In genomic region chr8:117380796-117381195, GRCm38 (mm10) we compare ENCODE assay signal across 8 mouse cellular contexts.
DNase-seq lines count a peak whose midpoint lies in the region; ATAC-seq lines count a peak whose summit lies in the region.

No protein-coding gene starts in this region.

- H3K27me3 ChIP-seq in neural tube, embryonic 15.5 days (replicated peaks): no peaks in the 10 kb centered on the region

- peak; percentile 32; the same call in 1 of the 2 replicates for ATAC-seq in neural tube, embryonic 15.5 days (ENCODE audit: low FRiP score)

- H3K9me3 ChIP-seq in neural tube, embryonic 15.5 days (replicated peaks): no peaks in the 10 kb centered on the region

- no peak overlapping the region for H3K9ac ChIP-seq in neural tube, embryonic 15.5 days (replicated peaks)

- peak; percentile 57 for DNase-seq in ovary, postnatal 36 days (ENCODE audit: low spot score)
- no peak for DNase-seq in ovary, postnatal 14 days (ENCODE audit: low spot score)
- DNase-seq in cerebellum, postnatal 25 days: peak; percentile 70
- peak; percentile 79 to 80 for DNase-seq in heart, postnatal 10 days
- peak; percentile 54 to 66 for DNase-seq in layer of hippocampus, adult 8-10 months (ENCODE audit: low spot score in 2 of 2)
- DNase-seq in spleen, adult 18-20 months: no peak
- DNase-seq in MN1 (ENCODE audit: low spot score): no peak

- intact Hi-C loops in heart, postnatal 10 days (cut with DNase I): no loop called here

- H3K36me3 ChIP-seq in neural tube, embryonic 15.5 days: peaks cover 6% of the 10 kb centered on the region; the same call in 1 of the 2 replicates

- H3K27ac ChIP-seq in neural tube, embryonic 15.5 days (replicated peaks): peak overlapping the region; percentile 30

- WGBS in neural tube, embryonic 15.5 days: 67% methylated on average over 8 of the region's 8 CpGs

- H3K4me3 ChIP-seq in neural tube, embryonic 15.5 days (replicated peaks): no peak overlapping the region

- no peak overlapping the region for H3K4me2 ChIP-seq in neural tube, embryonic 15.5 days

- H3K4me1 ChIP-seq in neural tube, embryonic 15.5 days: peaks cover 42% of the 10 kb centered on the region

Comparison
In these comparisons a context has a peak if more than half of its experiments do, and no peak if none do; other contexts are left out.
1. DNase-seq: peak in ovary, postnatal 36 days (single experiment), cerebellum, postnatal 25 days (2 of 2), heart, postnatal 10 days (2 of 2) and layer of hippocampus, adult 8-10 months (2 of 2); none in ovary, postnatal 14 days (single experiment), spleen, adult 18-20 months (0 of 2) and MN1 (single experiment).